Mouse (Mus musculus): ENCODE measurements around the gene Myh6. TPM values are rescaled to one million over a fixed set of nuclear protein-coding genes. Genes with fewer than 3 reads are reported as not detected.
"Not testable (repeated sequence)": the region's sequence is repeated elsewhere in the genome, so short reads cannot be mapped to it uniquely, and the experiment has no call there.

Gene Myh6
- total RNA-seq, 2 experiments from 2014 or later, result 23,215 to 24,603 TPM

GRCm38 (mm10) chr14:54997297-54997696 is 30.6 kb upstream of the Myh6 start:
- intact Hi-C loops (cut with DNase I), result no loop called here
- no peak for DNase-seq

DNA sequence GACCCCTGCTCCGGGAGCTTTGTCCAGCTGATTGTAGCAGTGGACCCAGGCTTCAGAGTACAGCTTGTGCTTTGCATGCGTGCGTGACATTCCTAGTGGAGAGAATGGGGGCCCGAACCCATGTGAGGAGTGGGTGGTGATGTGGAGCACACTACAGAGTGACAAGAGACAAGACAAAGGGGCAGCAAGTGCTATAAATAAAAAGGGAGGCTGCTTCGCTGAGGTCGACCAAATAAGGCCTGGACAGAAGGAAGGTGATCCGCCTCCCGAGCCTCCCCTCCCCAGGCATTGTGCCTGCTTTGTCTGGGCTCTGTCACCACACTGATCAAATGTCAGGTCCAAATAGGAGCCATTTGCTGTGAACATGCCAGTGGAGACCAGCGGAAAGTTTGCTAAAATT is 30.1 kb upstream of the Myh6 start:
- DNase-seq, result no peak
- intact Hi-C loops (cut with DNase I), result no loop called here

DNA sequence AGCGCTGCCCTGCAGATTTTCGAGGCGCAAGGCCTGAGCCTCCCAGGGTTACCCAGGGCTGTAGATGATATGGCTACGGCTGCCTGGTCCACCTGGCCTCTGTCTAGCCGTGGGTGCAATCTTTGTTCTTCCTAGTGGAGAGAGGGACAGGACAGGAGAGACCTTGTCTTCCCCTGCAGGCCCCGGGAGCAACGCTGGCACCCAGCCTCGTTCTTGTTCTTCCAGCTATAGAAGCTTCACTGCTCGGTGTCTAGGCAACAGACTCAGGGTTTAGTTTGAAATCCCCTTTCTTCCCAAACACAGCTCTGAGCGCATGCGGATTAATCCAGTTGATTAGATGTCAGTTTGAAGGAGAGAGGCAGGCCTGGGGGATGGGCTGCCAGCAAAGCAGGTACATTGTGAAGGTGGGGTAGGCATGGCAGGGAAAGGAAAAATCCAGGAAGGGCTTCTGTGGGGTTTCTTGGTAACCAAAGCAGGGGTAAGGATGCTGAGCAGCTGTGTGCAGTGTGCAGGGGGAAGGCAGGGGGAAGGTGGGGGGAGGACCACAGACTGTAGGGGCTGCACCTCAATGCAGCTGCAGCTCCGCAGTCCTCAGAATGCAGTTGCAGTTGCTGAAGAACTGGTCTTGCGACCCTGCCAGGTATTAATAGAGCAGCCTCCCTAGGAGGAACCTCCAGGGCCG is 28.9 kb upstream of the Myh6 start:
- DNase-seq, result no peak
- intact Hi-C loops (cut with DNase I), result no loop called here

DNA sequence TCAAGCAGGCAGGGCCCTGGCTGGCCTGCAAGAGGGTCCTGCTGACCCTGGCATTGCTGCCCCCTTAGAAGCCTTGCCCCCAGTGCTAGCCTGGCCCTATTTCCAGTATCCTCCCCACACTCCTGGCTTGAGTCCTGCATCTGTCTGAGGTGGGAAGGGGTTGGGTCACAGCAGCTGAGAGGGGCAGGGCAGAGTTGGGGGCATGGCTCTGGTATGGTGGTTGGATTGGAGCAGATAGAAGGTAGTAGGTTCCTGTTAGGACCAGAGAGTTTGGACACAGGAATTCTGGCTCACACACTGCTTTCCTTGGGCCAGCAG is 28.1 kb upstream of the Myh6 start:
- DNase-seq, result no peak
- intact Hi-C loops (cut with DNase I), result no loop called here

GRCm38 (mm10) chr14:54994136-54994868 is 27.6 kb upstream of the Myh6 start, which contains the start of gene Myh7:
Gene Myh7 (minus strand): TSS chr14:54994626.
- intact Hi-C loops (cut with DNase I), result no loop called here
- peak in 1 of 2 experiments; percentile 21 for DNase-seq

- intact Hi-C loops (cut with DNase I), result no loop called here
- peak in 1 of 2 experiments; percentile 13 for DNase-seq
Observed at GRCm38 (mm10) chr14:54993636-54994035, 26.9 kb upstream of the Myh6 start.

DNA sequence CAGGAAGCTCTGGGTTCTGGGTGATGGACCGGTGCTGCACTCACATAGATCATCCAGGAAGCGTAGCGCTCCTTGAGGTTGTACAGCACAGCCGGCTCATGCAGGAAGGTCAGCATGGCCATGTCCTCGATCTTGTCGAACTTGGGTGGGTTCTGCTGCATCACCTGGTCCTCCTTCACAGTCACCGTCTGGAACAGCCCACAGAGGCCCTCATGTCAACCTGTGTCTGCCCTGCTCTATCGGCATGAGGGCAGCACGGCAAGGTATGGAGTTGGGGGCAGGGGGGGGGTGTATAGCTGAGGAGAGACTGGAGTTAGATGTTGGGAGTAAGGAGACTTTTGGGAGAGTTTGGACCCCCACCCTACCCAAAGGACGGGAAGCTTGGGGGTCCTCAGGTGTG is 25.5 kb upstream of the Myh6 start:
- DNase-seq, result no peak
- intact Hi-C loops (cut with DNase I), result no loop called here

DNA sequence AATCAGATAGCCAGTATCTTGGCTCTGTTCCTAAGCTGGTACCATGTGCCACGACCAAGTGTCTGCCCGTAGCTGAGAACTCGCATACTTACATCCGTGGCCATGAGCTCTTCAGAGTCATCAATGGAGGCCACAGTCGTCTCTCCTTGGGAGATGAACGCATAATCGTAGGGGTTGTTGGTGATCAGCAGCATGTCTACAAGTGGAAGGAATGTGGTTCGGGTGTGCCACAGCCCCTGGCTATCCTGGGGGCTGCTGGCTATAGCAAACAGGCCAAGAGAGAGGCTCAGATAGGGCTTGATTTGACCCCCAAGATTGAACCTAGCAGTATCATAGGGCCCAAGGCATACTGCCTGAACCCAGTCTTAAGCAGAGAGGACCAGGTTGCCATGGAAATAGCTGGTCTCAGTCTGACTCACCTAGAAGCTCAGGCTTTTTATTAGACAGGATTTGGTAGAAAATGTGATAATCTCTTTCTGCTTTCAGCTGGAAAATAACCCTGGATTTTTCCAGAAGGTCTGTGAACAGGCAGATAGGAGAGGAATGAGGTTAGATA is 23.2 kb upstream of the Myh6 start:
- intact Hi-C loops (cut with DNase I), result no loop called here
- DNase-seq, result no peak

DNA sequence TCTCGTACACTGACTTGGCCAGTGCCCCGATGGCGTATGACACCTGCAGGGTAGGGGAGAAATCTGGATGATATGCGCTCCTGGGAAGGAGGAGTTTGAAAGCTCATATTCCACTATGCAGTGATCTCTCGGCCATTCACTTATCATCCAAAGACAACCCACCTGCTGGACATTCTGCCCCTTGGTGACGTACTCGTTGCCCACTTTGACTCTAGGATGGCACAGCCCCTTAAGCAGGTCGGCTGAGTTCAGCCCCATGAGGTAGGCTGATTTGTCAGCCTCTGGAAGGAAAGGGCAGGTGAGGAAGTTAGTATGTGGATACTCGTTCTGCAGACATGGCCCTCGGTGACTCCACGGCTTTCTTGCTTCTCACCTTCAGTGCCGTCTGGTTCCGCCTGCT is 22.2 kb upstream of the Myh6 start:
- DNase-seq, result no peak
- intact Hi-C loops (cut with DNase I), result no loop called here

GRCm38 (mm10) chr14:54988350-54988874 is 21.7 kb upstream of the Myh6 start:
- intact Hi-C loops (cut with DNase I); DNase-seq: not testable (repeated sequence)

GRCm38 (mm10) chr14:54981934-54982333 is 15.2 kb upstream of the Myh6 start:
- intact Hi-C loops (cut with DNase I), result no loop called here
- DNase-seq, result no peak

- DNase-seq, result no peak
Observed at GRCm38 (mm10) chr14:54978664-54979063, 11.9 kb upstream of the Myh6 start.

GRCm38 (mm10) chr14:54976633-54977032 is 9.9 kb upstream of the Myh6 start, which contains the start of gene Gm17428:
Gene Gm17428 (plus strand): TSS chr14:54976933.
- intact Hi-C loops (cut with DNase I), result no loop called here
- no peak for DNase-seq

More at GRCm38 (mm10) chr14:54978664-54979063, 11.9 kb upstream of the Myh6 start:
- intact Hi-C loops (cut with DNase I), result no loop called here

GRCm38 (mm10) chr14:54974068-54974791 is 7.5 kb upstream of the Myh6 start:
- intact Hi-C loops (cut with DNase I), result loop anchor here (2.0 kb wide), 1 partner anchor 25 kb away; no protein-coding TSS in a partner anchor
- no peak for DNase-seq

- DNase-seq; intact Hi-C loops (cut with DNase I): not testable (repeated sequence)
Observed at GRCm38 (mm10) chr14:54972786-54973185, 6.1 kb upstream of the Myh6 start.

DNA sequence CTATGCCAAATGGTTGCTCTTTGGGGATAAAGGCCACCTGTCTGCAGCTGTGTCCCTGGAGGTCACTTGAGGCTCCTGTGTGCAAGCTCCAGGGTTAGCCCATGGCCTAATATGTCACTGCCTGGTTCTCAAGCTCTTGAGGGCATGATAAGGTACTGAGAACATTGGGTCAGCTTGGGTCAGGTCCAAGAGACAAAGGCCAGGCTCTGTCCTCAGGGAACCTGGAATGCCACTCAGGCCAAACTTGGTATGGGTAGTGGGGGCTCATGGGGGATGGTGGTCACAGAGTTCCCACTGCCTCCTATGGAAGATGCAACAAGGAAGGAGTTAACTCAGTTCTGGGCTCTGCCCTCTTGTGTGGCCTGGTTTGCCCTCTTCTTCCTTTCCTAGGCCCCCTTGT is 1.6 kb upstream of the Myh6 start:
- intact Hi-C loops (cut with DNase I), result no loop called here
- DNase-seq, result peak; percentile 65 to 78

DNA sequence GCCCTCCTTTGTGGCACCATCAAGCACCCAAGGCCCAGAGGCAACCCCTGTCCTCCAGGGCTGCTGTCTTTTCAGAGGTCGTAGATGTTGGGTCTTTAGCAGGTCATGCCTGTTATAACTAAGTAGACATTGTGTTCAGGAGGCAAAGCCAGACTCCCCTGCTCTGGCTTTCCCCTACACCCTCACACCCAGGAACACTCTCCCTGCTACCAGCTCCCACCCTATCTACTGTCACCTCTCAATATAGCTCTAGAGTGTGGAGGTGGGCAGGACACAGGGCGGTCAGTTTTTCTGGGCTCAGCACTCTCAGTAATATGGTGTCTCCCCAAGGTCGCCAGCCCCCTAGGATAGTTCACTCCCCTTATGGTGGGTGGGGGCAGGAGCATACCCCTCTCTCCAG is 1.1 kb upstream of the Myh6 start:
- DNase-seq, result no peak

GRCm38 (mm10) chr14:54965631-54966030 is 1.1 kb downstream of the Myh6 start:
- intact Hi-C loops (cut with DNase I), result no loop called here
- no peak for DNase-seq

More for the DNA sequence above, 1.1 kb upstream of the Myh6 start:
- intact Hi-C loops (cut with DNase I), result no loop called here

DNA sequence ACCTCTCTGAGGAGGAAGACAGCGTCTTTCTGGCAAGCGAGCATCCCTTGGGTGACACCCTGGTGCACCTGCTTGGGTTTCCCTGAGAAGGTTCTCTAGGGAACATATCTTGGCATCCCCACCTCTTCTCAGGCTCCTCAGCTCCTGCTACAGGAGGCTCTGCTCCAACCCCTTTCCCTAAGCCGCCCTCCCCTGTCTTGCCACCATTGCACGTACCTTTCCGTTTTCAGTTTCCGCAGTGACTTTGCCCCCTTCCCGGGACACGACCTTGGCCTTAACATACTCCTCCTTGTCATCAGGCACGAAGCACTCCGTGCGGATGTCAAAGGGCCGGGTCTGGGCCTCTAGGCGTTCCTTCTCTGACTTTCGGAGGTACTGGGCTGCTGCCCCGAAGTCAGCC is 1.7 kb downstream of the Myh6 start:
- intact Hi-C loops (cut with DNase I), result no loop called here
- DNase-seq, result no peak

GRCm38 (mm10) chr14:54963727-54964126 is 3.0 kb downstream of the Myh6 start:
- intact Hi-C loops (cut with DNase I), result no loop called here

DNA sequence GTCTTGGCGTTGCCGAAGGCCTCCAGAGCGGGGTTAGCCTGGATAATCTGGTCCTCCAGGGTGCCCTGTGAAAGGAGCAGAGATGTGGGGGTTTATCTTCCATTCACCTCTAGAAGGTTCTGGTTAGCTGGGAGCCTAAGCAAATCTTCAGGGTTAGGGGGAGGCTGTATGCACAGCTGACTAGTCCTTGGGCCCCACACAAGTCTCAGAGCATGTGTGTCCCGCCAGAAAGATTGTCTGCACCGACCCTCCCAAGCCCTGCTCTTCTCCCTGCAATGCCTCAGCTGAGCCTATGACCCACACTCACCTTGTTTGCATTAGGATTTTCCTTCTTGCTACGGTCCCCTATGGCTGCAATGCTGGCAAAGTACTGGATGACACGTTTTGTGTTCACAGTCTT is 4.0 kb downstream of the Myh6 start:
- intact Hi-C loops (cut with DNase I), result no loop called here

More at GRCm38 (mm10) chr14:54963727-54964126, 3.0 kb downstream of the Myh6 start:
- DNase-seq, result no peak

More for the DNA sequence above, 4.0 kb downstream of the Myh6 start:
- no peak for DNase-seq

Data from heart, postnatal 14 days (tissue).